Mouse (Mus musculus): ENCODE data around the gene Chst10. TPM values are rescaled to one million over a fixed set of nuclear protein-coding genes. Genes with fewer than 3 reads are reported as not detected.

Gene Chst10
- polyA plus RNA-seq, 2 experiments: 0.07 to 0.09 TPM

DNA sequence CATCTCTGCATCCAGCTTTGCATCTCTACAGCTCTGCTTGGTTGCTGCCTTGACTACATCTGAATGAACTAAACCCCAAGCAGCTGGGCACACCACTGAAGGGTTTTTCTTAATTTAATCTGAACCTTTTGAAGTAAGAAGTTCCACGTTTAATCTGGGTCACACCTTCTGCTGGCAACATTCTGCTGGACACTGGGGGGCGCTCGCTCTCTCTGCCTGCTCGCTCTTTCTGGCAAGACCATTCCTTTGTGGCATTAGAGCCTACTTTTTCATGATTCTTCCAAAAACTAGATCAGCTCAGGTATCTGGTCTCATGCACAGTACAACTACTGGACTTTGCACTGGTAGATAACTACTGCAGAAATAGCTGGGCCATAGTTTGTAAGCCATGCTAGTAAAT, 35.7 kb downstream of the Chst10 start:
- Histone ChIP-seq H3K4me1 (replicated peaks; ENCODE audit: control insufficient read depth in 2 of 2, insufficient read depth in 2 of 2, low read length in 1 of 2) (no peaks in the 10 kb centered on the region), H3K9me3 (ENCODE audit: control insufficient read depth, low read length) (no peaks in the 10 kb centered on the region), H3K27ac (no peak overlapping the region), H3K9ac (replicated peaks) (no peak overlapping the region), H3K4me3 (ENCODE audit: insufficient read depth in 1 of 2, low read depth in 2 of 2, low read length in 2 of 2) (no peak overlapping the region), H3K36me3 (replicated peaks; ENCODE audit: control insufficient read depth, insufficient read depth, low read depth) (no peaks in the 10 kb centered on the region), H3K27me3 (ENCODE audit: control insufficient read depth, insufficient read depth, low read length) (no peaks in the 10 kb centered on the region), H3K4me2 (ENCODE audit: low read depth) (no peak overlapping the region)
- no peak for DNase-seq (ENCODE audit: low read depth in 3 of 3, low spot score in 3 of 3)
- ATAC-seq (ENCODE audit: insufficient read depth): no peak
- 8% methylated on average over 4 of the region's 4 CpGs for WGBS (ENCODE audit: insufficient replicate concordance)
- TF ChIP-seq CTCF (IDR thresholded peaks at IDR 0.05; ENCODE audit: low read depth) (peak; percentile 51), EP300 (IDR thresholded peaks at IDR 0.05; ENCODE audit: low read depth) (no peak)

GRCm38 (mm10) chr1:38860867-38861524, 37.0 kb downstream of the Chst10 start:
- Histone ChIP-seq H3K27me3 (ENCODE audit: control insufficient read depth, insufficient read depth, low read length) (no peaks in the 10 kb centered on the region), H3K4me3 (ENCODE audit: insufficient read depth in 1 of 2, low read depth in 2 of 2, low read length in 2 of 2) (no peak overlapping the region), H3K4me2 (ENCODE audit: low read depth) (no peak overlapping the region), H3K4me1 (replicated peaks; ENCODE audit: control insufficient read depth in 2 of 2, insufficient read depth in 2 of 2, low read length in 1 of 2) (no peaks in the 10 kb centered on the region), H3K36me3 (replicated peaks; ENCODE audit: control insufficient read depth, insufficient read depth, low read depth) (no peaks in the 10 kb centered on the region), H3K9ac (replicated peaks) (no peak overlapping the region), H3K27ac (no peak overlapping the region), H3K9me3 (ENCODE audit: control insufficient read depth, low read length) (no peaks in the 10 kb centered on the region)
- DNase-seq (ENCODE audit: low read depth in 3 of 3, low spot score in 3 of 3) (no peak), ATAC-seq (ENCODE audit: insufficient read depth) (no peak)
- 69% methylated on average over 9 of the region's 9 CpGs for WGBS (ENCODE audit: insufficient replicate concordance)
- TF ChIP-seq EP300 (IDR thresholded peaks at IDR 0.05; ENCODE audit: low read depth): no peak

GRCm38 (mm10) chr1:38860207-38860606, 37.8 kb downstream of the Chst10 start:
- no peak overlapping the region for H3K27ac ChIP-seq
- no peak overlapping the region for H3K4me2 ChIP-seq (ENCODE audit: low read depth)
- no peaks in the 10 kb centered on the region for H3K4me1 ChIP-seq (replicated peaks; ENCODE audit: control insufficient read depth in 2 of 2, insufficient read depth in 2 of 2, low read length in 1 of 2)
- no peak for TF ChIP-seq EP300 (IDR thresholded peaks at IDR 0.05; ENCODE audit: low read depth)
- no peak for TF ChIP-seq CTCF (IDR thresholded peaks at IDR 0.05; ENCODE audit: low read depth)
- H3K27me3 ChIP-seq (ENCODE audit: control insufficient read depth, insufficient read depth, low read length): no peaks in the 10 kb centered on the region
- no peaks in the 10 kb centered on the region for H3K36me3 ChIP-seq (replicated peaks; ENCODE audit: control insufficient read depth, insufficient read depth, low read depth)
- DNase-seq (ENCODE audit: low read depth in 3 of 3, low spot score in 3 of 3) (no peak), ATAC-seq (ENCODE audit: insufficient read depth) (no peak)
- H3K9ac ChIP-seq (replicated peaks): no peak overlapping the region
- H3K4me3 ChIP-seq (ENCODE audit: insufficient read depth in 1 of 2, low read depth in 2 of 2, low read length in 2 of 2): no peak overlapping the region
- 57% methylated on average over 5 of the region's 5 CpGs for WGBS (ENCODE audit: insufficient replicate concordance)
- no peaks in the 10 kb centered on the region for H3K9me3 ChIP-seq (ENCODE audit: control insufficient read depth, low read length)

- no peak overlapping the region for H3K9ac ChIP-seq (replicated peaks)
- no peaks in the 10 kb centered on the region for H3K9me3 ChIP-seq (ENCODE audit: control insufficient read depth, low read length)
- H3K4me2 ChIP-seq (ENCODE audit: low read depth): no peak overlapping the region
- H3K4me1 ChIP-seq (replicated peaks; ENCODE audit: control insufficient read depth in 2 of 2, insufficient read depth in 2 of 2, low read length in 1 of 2): no peaks in the 10 kb centered on the region
- no peak for TF ChIP-seq EP300 (IDR thresholded peaks at IDR 0.05; ENCODE audit: low read depth)
- TF ChIP-seq CTCF (IDR thresholded peaks at IDR 0.05; ENCODE audit: low read depth): peak; percentile 78
- H3K36me3 ChIP-seq (replicated peaks; ENCODE audit: control insufficient read depth, insufficient read depth, low read depth): no peaks in the 10 kb centered on the region
- WGBS (ENCODE audit: insufficient replicate concordance): 8% methylated on average over 3 of the region's 3 CpGs
- H3K27ac ChIP-seq: no peak overlapping the region
- DNase-seq (ENCODE audit: low read depth in 3 of 3, low spot score in 3 of 3) (no peak), ATAC-seq (ENCODE audit: insufficient read depth) (no peak)
- no peaks in the 10 kb centered on the region for H3K27me3 ChIP-seq (ENCODE audit: control insufficient read depth, insufficient read depth, low read length)
- H3K4me3 ChIP-seq (ENCODE audit: insufficient read depth in 1 of 2, low read depth in 2 of 2, low read length in 2 of 2): no peak overlapping the region
Measured at GRCm38 (mm10) chr1:38856196-38856595, 41.8 kb downstream of the Chst10 start.

DNA sequence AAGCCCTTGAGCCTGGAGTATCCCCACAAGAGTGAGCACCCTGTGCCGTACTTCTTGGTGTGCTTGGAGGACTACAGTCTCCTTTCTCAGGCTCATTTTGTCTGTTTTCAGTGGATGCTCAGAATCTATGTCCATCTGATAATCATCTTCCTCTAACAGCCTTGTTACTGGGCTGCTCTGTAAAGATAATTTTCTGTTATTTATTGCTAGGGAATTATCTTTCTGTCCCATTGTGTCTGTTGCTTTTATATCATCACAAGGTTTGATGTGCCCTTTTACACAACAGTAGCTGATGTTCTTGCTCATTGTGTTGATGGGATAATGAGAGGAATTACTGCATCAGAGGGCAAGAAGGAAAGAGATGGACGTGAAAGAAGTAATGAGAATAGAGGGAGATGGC, 45.7 kb downstream of the Chst10 start:
- TF ChIP-seq EP300 (IDR thresholded peaks at IDR 0.05; ENCODE audit: low read depth) (no peak), CTCF (IDR thresholded peaks at IDR 0.05; ENCODE audit: low read depth) (no peak)
- ATAC-seq (ENCODE audit: insufficient read depth): no peak
- no peak overlapping the region for H3K4me3 ChIP-seq (ENCODE audit: insufficient read depth in 1 of 2, low read depth in 2 of 2, low read length in 2 of 2)
- 42% methylated on average over 2 of the region's 2 CpGs for WGBS (ENCODE audit: insufficient replicate concordance)
- no peak overlapping the region for H3K4me2 ChIP-seq (ENCODE audit: low read depth)
- no peak for DNase-seq (ENCODE audit: low read depth in 3 of 3, low spot score in 3 of 3)
- H3K4me1 ChIP-seq (replicated peaks; ENCODE audit: control insufficient read depth in 2 of 2, insufficient read depth in 2 of 2, low read length in 1 of 2): no peaks in the 10 kb centered on the region
- no peak overlapping the region for H3K27ac ChIP-seq
- H3K36me3 ChIP-seq (replicated peaks; ENCODE audit: control insufficient read depth, insufficient read depth, low read depth): no peaks in the 10 kb centered on the region
- no peak overlapping the region for H3K9ac ChIP-seq (replicated peaks)
- H3K9me3 ChIP-seq (ENCODE audit: control insufficient read depth, low read length): no peaks in the 10 kb centered on the region
- no peaks in the 10 kb centered on the region for H3K27me3 ChIP-seq (ENCODE audit: control insufficient read depth, insufficient read depth, low read length)

Data from liver, embryonic 14.5 days (tissue).